Mouse (Mus musculus) liver, embryonic 14.5 days (tissue): ENCODE data around the gene Aldh2.

Experiments
- CTCF ChIP-seq: IDR thresholded peaks from 2 replicates; pipeline ENCODE4 v1.5.1; 2016; ENCODE audit warnings: antibody characterized with exemption, low read depth, control low read depth
- EP300 ChIP-seq: IDR thresholded peaks from 2 replicates; pipeline ENCODE4 v1.6.1; 2016; ENCODE audit warnings: antibody characterized with exemption, low read depth

DNA sequence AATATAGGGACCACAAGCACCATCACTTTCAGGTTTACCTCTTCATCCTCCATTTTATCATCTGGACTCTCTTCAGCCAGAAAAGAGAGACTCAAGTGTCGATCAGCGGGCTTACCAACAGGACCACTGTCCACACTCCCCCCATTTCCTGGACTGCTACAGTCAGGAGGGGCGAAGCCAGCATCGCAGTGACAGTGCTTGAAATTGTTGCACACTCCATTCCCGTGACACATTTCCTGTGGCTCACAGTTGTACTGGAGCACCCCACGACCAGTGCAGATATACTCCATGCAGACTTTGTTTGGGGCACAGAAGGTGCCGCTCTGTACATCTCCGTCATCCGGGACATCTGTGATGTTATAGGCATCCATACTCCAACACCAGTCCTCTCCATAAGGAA lies 74.6 kb downstream of the Aldh2 start:
- TF ChIP-seq CTCF, result no peak
- TF ChIP-seq EP300, result no peak
